Mouse (Mus musculus) cerebellum, adult 18-20 months (tissue): ENCODE measurements around the gene Sult5a1.
A peak's percentile ranks its signal among the peaks of the same experiment; 100 is the strongest.

Experiments used
- DNase-seq, 2 experiments: peaks; one replicate each; pipeline ENCODE4 v3.0.0; 2021

The Sult5a1 gene

DNA sequence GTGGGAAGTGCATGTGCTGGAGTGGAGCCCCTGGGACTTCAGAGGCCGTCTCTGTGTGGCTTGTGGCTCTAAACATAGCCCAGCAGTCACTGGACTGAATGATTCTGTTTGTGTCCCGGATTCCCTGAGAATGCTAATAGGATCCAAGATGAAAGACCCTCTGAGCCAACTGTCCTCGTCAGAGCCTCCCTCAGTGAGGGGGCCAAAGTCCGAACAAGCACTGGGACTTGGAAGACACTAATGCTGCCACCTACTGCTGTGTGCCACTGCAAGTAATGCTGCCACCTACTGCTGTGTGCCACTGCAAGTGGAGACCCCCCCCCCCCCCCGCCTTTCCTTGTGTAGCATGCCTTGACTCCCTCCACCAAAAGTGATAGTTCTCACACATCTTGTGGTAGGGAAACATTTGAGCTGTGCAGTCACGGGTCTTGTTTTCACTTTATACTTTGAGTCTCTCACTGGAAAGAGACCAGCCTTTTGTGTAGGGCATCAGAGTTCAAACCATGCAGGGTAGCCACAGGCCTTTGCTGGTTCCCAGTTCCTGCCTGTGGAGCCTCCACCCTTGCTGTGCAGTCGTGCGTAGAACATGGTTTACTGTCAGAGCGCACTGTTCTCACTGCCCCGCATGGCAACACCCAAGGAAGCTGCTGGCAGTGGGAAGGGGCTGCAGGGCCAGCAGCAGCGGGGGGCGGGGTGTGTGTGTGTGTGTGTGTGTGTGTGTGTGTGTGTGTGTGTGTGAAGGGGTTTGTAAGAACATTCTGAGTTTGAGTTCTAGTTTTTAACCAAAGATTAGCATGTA lies 60.1 kb downstream of the Sult5a1 start:
- peak in 1 of 2 experiments; percentile 24 for DNase-seq

DNA sequence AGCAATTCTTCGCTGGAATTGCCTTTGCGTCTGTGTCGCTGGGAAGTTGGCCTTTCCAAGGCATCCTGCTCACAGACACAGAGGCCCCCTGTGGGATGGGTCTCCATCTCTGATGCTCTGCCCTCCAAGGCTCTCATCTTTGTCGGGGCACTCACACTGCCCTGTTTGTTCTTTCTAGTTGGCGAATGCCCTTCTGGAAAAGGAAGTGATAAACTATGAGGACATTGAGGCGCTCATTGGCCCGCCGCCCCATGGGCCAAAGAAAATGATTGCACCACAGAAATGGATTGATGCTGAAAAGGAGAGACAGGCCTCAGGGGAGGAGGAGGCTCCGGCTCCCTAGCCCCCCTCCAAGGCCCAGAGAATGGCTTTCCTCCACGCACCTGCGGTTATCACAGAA lies 60.9 kb downstream of the Sult5a1 start:
- no peak for DNase-seq
